Mouse (Mus musculus) monocyte, adult 2 months (primary cell): Measurements from ENCODE around the gene Plet1.

Experiments
- DNase-seq, 2 experiments: peaks; one replicate each; pipeline ENCODE4 v3.0.0; 2022; ENCODE audit warnings: low spot score in 2 of 2, low read depth in 1 of 2

Plet1 gene

DNA sequence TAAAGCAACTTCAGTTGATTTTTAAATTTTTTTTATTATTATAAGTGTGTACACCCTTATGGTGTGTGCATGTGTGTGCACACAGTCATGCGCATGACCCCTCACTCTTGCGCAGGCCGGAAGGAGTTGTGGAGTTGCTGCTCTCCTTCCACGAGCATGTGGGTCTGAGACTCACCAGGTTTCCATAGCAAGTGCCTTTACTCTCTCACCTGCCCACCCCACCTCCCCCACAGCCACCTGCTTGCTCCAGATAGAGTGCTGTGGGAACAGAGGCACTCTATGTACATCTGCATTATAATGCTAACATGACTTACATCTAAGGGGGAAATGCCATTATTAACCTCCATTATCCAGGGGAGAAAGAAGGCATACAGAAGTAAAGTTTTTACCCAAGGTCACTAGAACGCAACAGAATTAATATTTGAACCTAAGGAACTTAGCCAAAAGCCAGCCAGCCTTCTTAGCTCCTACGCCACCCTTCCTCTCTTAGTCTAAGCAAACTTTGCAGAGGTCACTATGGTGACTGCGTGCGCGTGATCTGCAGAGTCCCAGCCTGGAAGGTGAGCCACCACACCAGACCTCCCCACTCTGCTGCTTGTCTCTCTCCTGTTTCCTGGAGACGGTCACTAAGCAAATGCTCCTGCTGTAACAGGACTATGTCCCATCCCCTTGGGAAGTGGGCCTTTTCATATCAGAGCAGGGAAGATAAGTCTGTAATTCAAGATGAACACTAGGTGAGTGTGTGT, 1.3 kb downstream of the Plet1 start:
- no peak for DNase-seq

- no peak for DNase-seq
Observed at GRCm38 (mm10) chr9:50496151-50496505, 1.8 kb downstream of the Plet1 start.

GRCm38 (mm10) chr9:50496546-50496945, 2.2 kb downstream of the Plet1 start:
- no peak for DNase-seq

- no peak for DNase-seq
Observed at GRCm38 (mm10) chr9:50497076-50497475, 2.8 kb downstream of the Plet1 start.

- no peak for DNase-seq
Observed at GRCm38 (mm10) chr9:50497536-50497935, 3.2 kb downstream of the Plet1 start.

DNA sequence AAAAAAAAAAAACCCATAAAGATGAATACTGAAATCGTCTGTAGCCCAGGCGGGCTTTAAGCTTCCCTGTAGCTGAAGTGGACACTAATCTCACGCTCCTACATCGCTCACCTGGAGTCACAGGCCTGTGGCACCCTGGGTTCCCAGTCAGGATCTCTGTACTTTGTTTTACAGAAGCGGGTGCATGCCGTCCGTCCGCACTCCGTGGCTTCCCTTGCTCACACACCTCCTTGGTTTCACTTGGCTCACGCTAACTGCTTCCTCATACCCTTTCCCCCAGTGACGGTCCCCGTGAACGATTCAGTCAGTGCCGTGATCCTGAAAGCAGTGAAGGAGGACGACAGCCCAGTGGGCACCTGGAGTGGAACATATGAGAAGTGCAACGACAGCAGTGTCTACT, 4.5 kb downstream of the Plet1 start:
- DNase-seq, result peak in 1 of 2 experiments; percentile 12

DNA sequence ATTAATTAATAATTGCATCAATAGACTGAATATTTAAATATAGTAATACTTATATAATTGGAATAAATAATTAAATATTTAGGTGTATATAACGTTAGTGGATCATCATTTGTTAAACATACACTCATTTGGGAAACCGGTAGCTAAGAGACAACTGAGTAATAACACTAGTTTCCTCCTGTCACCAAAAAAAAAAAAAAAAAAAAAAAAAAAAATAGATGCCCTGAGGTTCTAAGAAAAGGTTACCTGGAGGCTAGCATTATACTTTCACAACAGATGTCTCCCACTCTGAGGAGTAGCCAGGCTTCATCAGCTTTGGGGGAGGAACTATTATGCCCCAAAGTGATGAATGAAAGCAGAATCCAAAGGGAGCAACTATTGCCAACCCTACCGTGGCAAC, 5.5 kb downstream of the Plet1 start:
- no peak for DNase-seq

DNA sequence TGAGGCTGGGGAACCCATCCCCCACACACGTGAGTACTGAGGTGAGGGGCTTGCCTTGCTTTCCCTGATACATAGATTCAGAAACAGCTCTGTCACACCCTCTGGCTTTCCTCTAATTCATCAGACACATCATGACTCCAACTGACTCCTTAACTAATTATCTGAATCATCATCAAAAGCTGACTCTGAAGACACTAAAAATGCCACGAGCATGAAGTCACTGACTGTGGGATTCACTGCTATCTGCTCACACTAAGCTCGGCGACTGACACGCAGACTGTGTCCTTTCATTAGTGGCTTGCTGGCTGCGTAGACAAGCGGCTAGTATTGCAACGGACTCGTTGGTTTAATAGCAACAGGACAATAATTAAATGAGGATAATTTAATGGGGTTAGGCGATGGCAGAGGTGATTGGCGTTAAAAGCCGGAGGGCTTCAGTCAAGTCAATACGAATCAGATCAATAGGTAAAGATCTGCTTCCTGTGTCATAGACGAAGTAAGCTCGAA, 6.2 kb downstream of the Plet1 start:
- no peak for DNase-seq

GRCm38 (mm10) chr9:50500974-50501501, 6.7 kb downstream of the Plet1 start:
- no peak for DNase-seq

- no peak for DNase-seq
Observed at GRCm38 (mm10) chr9:50502949-50503348, 8.6 kb downstream of the Plet1 start.

DNA sequence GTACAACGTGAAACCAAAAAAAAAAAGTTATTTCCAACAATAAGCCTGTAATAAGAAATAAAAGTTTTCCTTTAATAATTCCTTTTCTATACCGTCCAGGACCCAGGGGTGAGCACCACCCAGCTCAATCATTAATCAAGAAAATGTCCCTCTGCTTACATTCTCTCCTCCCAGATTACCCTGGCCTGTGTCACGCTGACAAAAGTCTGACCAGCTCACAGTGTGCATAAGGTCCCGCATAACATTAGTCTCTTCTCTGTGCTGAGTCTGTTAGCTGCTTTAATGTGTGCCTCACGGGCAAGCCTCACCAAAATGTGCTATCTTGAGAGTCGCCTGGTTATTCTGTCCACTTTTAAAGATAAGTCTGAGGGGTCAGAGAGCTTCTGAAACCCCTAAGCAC, 11.1 kb downstream of the Plet1 start:
- DNase-seq, result no peak

GRCm38 (mm10) chr9:50507570-50507969, 13.2 kb downstream of the Plet1 start:
- no peak for DNase-seq

GRCm38 (mm10) chr9:50515462-50515861, 21.1 kb downstream of the Plet1 start:
- no peak for DNase-seq

- DNase-seq, result no peak
Observed at GRCm38 (mm10) chr9:50518781-50519180, 24.5 kb downstream of the Plet1 start.

DNA sequence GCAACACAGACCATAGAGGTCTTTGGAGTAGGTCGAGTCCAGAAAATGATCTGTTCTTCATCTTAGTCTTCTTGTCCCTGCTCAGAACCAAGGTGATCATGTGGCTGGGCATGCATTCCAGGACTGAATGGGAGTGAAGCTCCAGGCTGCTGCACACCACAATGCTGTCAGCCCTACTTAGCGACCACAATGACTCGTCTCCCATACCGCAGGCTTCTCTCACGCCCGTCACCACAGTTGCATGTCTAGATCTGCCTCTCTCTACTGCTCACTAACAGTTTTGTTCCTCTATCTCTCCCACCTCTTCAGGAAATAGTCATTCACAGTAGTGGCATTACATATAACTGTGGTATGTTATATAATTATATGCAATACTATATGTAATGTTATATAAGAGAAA, 26.4 kb downstream of the Plet1 start:
- DNase-seq, result no peak

DNA sequence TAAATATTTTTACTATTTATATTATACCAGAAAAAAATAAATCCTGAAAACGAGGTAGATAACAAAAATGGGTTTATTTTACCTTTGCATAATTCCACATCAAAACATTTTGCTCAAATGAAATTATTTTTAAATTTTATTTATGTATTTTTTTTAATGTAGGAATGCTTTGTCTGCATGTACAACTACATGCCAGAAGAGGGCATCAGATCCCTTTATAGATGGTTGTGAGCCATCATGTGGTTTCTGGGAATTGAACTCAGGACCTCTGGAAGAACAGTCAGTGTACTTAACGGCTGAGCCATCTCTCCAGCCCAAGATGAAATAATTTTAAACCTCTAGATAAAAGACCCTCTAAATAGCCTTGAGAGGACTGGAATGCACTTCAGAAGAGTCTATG, 27.2 kb downstream of the Plet1 start:
- no peak for DNase-seq

DNA sequence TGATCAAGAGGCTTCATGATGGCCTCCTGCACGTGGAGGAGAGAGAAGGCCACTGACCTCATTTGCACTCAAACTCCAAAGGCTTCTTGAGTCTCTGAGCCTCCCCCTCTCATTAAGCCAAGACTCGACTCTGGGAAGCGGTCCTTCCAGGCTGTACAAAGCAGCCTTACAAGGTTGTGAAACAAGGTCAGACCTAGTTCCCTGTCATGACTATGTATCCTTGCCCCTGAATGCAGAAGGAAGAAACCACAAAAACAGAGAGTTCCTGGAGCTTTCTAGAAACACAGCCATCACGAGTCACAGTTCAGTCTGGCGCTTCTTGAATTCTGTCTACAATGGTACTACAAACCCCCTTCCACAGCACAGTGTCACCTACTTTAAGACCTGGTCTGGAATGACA, 28.2 kb downstream of the Plet1 start:
- DNase-seq, result no peak

DNA sequence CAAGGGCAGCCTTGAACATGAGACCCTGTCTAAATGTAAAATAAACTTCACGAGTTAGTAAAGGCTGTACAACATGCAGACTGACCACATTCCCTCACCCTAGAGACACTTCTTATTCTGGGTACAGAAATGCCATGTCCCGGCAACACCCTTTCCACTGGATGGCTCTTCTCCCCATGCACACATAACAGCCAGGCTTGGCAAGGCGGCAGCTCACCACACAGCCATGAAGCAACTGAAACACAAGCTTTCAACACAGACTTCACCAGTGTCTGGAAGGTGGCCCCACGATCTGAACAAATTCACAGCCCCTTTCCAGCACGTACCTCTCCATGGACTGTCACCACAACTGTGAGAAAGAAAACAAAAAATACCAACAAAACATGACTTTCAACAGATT, 30.6 kb downstream of the Plet1 start:
- DNase-seq, result no peak

GRCm38 (mm10) chr9:50525585-50525984, 31.3 kb downstream of the Plet1 start:
- no peak for DNase-seq

- no peak for DNase-seq
Observed at GRCm38 (mm10) chr9:50527860-50528259, 33.5 kb downstream of the Plet1 start.

DNA sequence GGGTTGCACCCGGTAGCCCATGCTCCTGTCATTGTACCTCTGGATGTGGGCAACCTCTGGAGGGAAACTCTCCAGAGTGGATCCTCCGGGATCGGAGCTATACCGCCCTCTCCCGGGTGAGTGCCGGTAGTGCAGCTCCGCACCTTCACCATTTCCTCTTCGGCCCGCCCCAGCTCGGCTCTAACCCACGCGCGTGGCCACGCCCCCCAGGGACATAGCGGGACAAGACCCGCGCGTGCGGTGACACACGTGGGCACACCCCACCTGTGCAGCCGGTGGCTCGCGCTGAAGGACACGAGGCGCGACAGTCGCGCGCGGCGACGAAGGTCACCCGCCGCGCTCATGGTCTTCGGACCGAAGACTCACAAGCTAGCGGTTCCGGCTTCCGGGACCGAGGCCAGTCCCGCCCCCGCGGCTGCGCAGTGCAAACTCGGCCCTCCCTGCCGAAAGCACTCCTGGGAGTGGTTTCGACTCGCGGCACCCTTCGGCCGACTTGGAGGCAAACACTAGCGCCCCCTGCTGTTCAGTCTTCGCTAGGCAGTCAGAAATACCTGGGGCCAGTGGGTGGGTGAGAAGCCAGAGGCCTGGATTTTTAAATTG, 34.1 kb downstream of the Plet1 start, which contains the start of gene Pts:
Gene Pts (minus strand): TSS at position 432 of the 600 bp plus-strand sequence.
- DNase-seq, result peak; percentile 93 to 96

GRCm38 (mm10) chr9:50530890-50531289, 36.6 kb downstream of the Plet1 start:
- DNase-seq, result no peak
